Mouse (Mus musculus): ENCODE measurements around the gene Tnni3. TPM values are rescaled to one million over a fixed set of nuclear protein-coding genes. Genes with fewer than 3 reads are reported as not detected.

Gene Tnni3
- total RNA-seq, 2 experiments from 2014 or later, result 5.1 TPM; not detected in 1

DNA sequence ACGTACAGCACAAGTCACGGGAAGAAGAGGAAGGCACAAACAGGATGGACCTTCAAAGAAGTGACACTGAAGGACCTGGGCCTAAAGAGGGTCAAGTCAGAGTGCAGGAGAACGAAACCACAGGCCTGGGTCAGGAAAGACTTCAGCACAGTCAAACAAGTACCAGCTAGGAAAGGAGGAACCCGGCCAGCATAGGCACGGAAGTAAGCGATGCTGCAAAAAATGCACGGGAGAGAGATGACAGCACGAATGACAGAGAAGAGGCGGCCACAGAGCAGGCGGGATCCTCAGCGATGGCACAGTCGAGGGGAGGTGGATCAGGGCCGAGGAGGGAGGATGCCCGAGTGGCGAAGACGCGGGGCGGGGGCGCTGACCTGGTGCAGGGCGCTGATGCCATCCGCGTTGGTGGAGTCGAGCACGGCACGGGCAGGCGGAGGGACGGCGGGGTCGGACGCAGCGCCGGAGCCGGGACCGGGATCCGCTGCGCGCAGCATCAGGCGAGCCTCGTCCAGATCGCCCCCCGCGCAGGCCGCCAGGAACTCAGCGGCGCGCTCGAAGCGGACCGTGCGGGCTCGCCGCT lies 23.0 kb downstream of the Tnni3 start:
- peak; percentile 22 for ATAC-seq (ENCODE audit: poor library complexity, severe bottlenecking)

DNA sequence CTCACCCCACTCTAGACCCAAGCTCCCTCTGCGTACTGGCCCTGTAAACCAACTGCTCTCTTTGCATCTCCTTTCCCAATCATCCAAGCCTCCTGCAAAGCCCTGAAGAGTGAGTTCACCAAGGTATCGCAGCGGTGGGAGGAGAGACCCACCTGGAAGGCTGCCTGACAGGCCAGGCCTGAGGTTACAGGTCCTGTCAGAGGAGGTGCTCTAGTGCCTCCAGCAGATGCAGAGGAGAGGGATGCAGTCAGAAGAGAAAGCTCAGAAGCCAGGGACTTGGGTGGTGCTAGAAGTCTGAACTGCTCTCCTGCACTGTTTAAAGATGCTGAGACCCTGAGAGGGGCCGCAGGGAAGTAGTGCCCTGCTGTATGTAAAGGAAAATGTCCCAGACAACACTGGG lies 25.0 kb downstream of the Tnni3 start:
- no peak for ATAC-seq (ENCODE audit: poor library complexity, severe bottlenecking)

DNA sequence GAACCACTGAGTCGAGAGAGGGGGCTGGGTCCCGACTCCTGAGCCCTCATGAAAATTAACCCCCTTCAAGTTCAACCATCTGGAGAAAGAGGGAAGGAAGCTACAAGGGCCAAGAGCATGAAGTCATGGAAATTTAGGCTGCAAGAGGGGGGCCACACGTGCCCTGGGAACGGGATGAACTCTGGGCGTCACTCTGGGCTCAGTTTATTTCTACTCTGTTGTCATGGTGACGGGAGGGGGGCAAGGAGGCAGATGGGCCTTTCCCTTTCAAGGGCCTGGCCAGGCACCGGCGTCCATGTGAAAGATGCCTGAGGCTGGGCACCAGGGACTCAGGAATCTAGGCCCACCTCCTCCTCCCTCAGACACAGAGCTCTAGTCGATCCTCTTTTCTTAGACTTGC lies 25.8 kb downstream of the Tnni3 start:
- no peak for ATAC-seq (ENCODE audit: poor library complexity, severe bottlenecking)

DNA sequence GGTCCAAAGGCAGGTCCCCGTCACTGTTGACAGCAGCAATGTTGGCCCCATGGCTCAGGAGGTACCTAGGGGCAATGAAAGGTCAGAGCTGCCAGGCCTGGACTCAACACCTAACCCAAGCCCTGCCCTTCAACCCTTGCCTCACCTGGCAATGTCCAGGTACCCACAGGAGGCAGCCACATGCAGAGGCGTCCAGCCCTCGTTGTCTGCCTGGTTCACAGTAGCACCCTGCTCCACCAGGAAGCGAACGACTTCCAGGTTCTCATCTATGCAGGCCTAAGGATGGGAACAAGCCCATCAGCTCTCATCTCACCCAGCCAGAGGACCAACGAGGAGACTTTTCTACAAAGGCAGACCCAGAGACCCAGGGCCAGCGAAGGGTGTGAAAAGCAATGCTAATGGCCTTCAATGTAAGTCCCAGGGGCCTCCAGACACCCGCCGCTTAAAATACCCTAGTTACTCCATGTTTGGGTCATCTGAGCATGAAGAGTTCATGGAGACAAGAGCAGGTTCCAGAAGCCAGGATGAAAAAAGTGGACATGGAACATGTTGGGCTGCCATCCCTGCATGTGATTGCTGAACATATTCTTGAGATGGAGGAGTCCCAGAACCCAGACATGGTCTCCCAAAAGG lies 26.6 kb downstream of the Tnni3 start:
- ATAC-seq (ENCODE audit: poor library complexity, severe bottlenecking), result no peak

DNA sequence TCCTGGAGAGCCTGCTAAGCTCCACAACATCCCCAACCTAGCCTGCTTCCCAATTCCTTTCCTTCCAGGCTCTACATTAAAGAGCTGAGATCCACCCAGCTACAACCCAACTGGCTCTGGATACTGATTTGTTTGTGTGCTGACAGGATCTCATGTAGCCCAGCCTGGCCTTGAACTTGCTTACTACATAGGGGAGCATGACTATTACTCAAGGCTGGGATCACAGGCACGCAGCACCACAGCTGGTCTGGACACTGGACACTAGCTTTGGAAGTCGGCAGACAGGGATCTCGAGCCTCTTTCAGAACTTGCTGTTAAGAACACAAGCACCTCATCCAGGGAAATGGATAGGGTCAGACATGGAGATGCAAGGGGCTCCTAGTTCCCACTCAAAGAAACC lies 27.6 kb downstream of the Tnni3 start:
- ATAC-seq (ENCODE audit: poor library complexity, severe bottlenecking), result no peak

DNA sequence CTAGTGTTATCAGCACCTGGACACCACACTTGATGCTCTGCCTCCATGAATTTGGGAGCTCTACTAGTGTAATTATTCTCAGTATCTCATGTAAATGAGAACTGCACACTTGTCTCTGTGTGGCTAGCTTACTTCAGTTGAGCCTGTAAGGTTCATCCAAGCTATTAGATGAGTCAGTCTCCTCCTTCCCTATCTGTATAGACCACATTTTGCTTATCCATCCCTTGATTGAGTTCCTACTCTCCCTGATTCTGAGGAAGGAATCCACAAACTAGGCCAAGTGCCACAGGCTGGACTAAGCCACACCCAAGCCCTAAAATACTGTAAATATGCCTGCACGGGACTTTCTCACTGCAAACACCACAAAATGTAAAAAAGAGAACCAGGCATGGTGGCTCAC lies 30.0 kb downstream of the Tnni3 start:
- ATAC-seq (ENCODE audit: poor library complexity, severe bottlenecking), result no peak

DNA sequence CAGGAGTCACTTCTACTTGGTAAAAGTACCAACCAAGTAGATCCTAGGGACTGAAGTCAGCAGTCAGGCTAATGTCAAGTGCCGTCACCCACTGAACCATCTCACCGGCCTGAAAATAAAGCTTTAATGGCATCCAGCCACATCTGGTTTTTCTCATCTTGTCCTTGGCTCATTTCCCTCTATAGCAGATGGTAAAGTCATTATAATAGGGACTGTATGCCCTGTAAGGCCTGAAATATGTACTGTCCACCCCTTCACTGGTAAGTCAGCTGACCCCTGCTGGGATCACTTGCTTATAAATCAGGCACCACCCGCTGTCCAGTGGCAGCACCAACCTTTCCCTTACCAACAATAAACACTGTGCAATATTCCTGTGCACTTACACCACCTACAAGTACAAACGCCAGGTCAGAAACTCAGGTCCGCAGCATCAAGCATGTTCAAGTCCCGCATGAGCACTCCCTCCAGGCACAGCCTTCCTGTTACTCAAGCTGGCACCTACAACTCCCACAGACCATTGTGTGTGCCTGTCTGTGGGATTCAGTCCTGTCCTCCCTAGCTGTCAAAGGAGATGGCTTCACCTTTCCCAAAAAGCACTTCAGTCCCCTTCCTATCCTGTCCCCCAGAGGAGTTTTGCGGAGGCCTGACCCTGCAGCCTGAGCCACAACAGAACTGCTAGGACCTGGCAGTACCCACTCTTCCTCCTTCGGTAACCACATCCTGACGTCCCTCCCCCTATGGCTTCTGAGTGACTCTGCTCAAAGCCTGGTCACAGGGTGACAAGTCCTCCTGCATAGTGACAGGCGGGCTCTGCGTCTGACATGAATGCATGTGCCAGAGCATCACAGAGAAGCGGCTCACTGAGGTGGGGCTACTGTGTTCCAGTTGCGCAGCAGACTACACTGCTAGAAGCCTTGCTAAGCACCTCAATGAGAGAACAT lies 31.5 kb downstream of the Tnni3 start:
- peak; percentile 99 for ATAC-seq (ENCODE audit: poor library complexity, severe bottlenecking)

DNA sequence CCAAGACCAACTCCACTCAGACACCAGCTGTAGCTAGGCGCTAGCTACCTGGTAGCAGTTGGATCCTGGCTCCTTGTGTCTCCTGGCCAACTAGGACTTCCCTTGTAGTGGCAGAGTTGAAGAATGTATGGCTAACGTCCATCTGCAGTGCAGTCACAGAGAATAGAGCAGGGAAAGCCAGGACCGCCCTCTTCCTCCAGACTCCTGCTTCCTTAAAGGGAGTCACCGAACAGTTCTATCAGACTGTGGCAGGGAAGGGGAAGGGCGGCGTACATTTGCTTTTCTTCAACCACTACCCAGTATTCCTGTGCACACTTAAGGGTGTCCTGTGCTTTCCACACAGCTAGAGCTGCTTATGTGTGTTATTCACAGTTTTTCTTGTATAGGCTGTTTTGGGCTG lies 32.7 kb downstream of the Tnni3 start:
- ATAC-seq (ENCODE audit: poor library complexity, severe bottlenecking), result no peak

DNA sequence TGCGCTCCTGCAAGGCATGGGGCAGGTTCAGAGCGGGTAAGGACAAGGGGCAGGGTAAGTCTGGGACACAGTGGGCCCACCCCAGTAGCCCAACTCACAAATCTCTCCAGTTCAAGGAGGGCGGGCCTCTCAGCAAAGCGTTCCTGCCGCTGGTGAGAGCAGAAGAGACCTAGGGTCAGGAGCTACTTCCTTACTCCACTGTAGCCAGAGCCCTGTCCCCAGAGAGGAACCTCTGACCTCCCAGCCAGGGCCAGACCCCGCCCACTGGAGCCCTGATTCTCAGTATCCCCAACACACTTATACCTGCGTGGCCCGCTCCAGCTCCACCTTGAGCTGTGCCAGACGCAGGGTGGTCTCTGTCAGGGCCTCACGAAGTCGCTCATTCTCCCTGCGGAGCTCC lies 41.7 kb downstream of the Tnni3 start:
- ATAC-seq (ENCODE audit: poor library complexity, severe bottlenecking), result no peak

DNA sequence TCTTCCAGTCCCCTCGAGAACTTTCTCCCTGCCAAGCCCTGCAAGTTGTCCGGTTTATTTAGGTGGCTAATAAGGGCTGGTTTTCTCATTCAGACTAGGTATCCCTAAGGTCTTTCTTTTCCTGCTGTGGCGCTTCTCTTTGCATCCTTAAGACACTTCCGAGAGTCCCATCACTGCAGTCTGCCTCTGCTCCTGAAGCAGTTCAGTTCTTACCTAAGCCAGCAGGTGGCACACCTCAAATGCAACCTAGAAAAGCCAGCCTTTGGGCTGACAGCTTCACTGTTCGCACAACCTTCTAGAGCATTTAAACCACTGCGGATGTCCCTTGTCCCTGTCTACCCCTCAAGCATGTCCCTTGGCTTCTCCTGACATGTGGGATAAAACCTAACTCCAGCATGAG lies 44.4 kb downstream of the Tnni3 start:
- peak; percentile 72 for ATAC-seq (ENCODE audit: poor library complexity, severe bottlenecking)

DNA sequence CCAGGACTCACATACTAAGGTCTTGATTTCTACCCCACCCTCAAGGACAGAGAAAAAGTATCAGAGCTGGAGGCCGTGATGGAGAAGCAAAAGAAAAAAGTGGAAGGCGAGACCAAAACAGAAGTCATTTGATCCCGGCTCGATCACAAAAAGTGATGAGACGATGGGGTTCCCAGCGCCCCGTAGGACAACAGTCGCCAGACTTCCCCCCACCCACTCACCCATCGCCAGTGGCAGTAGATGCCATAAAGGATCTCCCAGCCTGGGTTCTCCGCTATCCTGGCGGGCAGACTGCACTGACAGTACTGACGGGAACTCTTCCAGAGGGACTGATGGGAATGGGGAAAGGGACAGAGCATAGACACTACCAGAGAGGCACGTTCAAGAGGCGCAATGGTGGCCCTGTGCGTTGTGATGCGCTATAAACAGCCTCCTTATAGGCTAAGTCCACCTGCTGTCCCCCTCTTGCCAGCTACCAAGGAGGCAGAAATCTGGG lies 45.2 kb downstream of the Tnni3 start:
- ATAC-seq (ENCODE audit: poor library complexity, severe bottlenecking), result no peak

DNA sequence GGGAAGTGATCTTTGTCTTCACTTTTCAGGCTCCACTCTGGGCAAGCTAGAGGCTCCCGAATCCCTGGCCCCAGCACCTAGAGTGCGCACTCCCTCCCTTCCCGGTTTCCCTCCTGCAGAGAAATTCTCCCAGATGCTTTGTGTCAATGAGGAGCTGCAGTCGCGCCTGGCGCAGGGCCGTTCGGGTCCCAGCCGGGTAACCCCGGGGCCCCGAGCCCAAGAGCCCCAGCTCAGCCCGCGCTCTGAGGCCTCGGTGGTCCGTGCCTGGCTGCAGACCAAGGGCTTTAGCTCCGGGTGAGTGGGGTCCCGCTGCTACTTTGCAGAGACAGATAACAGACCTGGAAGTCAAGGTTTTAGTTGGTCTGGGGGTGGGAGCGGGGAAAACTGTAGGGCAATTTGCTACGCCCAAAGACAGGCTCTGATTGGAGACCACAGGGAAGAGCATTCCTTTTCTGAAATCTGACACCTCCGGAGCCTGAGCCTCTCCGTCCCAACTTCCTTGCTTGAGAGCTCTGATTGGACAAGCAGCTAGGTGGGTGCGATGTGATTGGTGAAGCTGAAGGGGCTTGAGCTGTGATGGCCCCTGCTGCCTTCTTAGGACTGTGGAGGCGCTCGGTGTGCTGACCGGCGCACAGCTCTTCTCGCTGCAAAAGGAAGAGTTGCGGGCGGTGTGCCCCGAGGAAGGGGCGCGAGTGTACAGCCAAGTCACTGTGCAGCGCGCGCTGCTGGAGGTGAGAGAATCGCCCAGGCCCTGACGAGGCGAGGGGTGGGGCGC lies 45.8 kb downstream of the Tnni3 start:
- peak; percentile 17; the same call in 1 of the 2 replicates for ATAC-seq (ENCODE audit: poor library complexity, severe bottlenecking)

DNA sequence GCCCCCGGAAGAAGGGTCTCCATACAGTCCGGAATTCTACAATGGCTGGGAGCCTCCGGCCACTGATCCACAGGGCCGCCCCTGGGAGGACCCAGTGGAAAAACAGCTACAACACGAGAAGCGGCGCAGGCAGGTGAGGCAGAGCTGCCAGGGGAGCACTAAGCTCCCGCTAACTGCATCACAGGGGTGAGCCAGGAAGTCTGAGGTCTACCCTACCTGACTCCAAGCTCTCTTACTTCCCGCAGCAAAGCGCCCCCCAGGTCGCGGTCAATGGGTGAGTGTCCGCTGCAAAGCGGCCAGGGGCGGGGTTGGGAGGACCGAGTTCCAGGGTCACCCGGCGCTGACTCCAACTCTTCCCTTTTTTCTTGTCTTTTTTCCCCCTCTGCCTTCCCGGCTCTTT lies 50.1 kb downstream of the Tnni3 start:
- no peak for ATAC-seq (ENCODE audit: poor library complexity, severe bottlenecking)

DNA sequence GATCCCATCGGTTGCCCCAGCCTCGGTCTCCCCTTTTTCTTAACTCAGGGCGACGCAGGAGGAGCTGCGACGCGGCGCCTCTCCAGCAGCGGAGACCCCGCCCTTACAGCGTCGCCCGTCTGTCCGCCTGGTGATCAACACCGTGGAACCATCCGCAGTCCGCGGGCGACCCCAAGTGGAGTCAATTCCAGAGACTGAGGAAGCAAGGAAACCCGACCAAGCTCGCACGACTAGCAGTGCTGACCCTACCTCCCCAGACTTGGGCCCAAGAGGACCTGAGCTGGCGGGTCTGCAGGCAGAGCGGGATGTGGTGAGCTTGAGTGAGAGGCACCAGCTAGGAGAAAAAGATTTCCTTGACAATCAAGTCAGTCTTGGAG lies 52.9 kb downstream of the Tnni3 start:
- ATAC-seq (ENCODE audit: poor library complexity, severe bottlenecking), result peak; percentile 43; the same call in 1 of the 2 replicates

DNA sequence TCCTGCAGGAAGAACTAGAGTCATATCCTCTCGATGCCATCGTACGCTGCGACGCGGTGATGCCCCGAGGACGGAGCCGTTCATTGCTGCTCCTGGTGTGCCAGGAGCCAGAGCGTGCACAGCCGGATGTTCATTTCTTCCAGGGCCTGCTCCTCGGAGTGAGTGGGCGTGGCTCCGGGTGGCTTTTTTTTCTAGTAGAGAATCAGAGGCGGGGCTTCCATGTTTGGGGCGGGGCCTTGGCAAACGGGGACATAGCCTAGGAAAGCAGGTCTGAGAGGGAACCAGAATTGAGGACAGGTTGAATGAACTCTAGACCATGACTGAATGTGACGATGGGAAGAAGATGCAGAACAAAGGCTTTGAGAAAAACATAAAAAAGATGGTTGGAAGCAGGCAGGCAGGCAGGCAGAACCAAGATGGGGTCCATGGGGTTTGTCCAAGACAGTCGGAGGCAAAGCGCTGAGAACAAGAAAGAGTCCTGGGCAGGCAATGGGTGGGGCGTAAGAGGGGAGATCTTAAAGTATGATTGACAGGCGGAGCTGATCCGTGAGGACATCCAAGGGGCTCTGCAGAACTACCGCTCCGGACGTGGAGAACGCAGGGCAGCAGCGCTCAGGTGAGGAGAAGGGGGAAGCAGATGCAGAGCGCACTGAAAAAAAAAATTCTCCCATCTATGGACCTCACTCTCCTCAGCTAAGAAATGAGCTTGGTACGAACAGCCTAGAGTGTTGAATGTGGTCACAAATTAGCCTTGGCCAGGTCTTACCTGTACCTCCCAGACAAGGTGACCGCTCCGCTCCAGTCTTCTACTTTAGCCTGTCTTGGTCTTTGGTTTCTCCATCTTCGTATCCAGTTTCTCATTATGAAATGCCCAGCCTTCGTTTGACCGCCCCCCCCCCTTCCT lies 53.5 kb downstream of the Tnni3 start:
- ATAC-seq (ENCODE audit: poor library complexity, severe bottlenecking), result 0 out of 2 replicates have a peak, but pooled peaks have one; percentile 10

Other genes with a start within 250 kb of the Tnni3 start
- gene Ncr1, start 186.5 kb downstream of the Tnni3 start, total RNA-seq (2015), result 12.5 and 18.9 TPM in 2 replicates
- 8.4 and 19.4 TPM in 2 replicates for gene Ncr1, start 186.5 kb downstream of the Tnni3 start, total RNA-seq (2017)
- 0.07 TPM in 1 of 2 replicates, not detected in the other for gene Gp6, start 126.5 kb downstream of the Tnni3 start, total RNA-seq (2015)
- gene Gp6, start 126.5 kb downstream of the Tnni3 start, total RNA-seq (2017), result 0.07 TPM in 1 of 2 replicates, not detected in the other
- 1.1 and 1.8 TPM in 2 replicates for gene Rdh13, start 78.6 kb downstream of the Tnni3 start, total RNA-seq (2015)
- 4.7 and 5.4 TPM in 2 replicates for gene Rdh13, start 78.6 kb downstream of the Tnni3 start, total RNA-seq (2017)
- gene Eps8l1, start 63.6 kb downstream of the Tnni3 start, total RNA-seq (2015), result 1.4 and 5.3 TPM in 2 replicates
- gene Eps8l1, start 63.6 kb downstream of the Tnni3 start, total RNA-seq (2017), result 4.5 and 5.1 TPM in 2 replicates
- 106 and 134 TPM in 2 replicates for gene Ppp1r12c, start 22.5 kb downstream of the Tnni3 start, total RNA-seq (2015)
- 146 and 169 TPM in 2 replicates for gene Ppp1r12c, start 22.5 kb downstream of the Tnni3 start, total RNA-seq (2017)
- gene Tnnt1, start 7.8 kb downstream of the Tnni3 start, total RNA-seq (2015), result 2.6 and 5.8 TPM in 2 replicates
- gene Tnnt1, start 7.8 kb downstream of the Tnni3 start, total RNA-seq (2017), result 8.6 and 13.4 TPM in 2 replicates
- 1.3 TPM in 2 replicates for gene Dnaaf3, start 8.2 kb upstream of the Tnni3 start, total RNA-seq (2015)
- 1.0 TPM in 2 replicates for gene Dnaaf3, start 8.2 kb upstream of the Tnni3 start, total RNA-seq (2017)
- not detected in 2 replicates for gene Syt5, start 23.3 kb upstream of the Tnni3 start, total RNA-seq (2015)
- not detected in 2 replicates for gene Syt5, start 23.3 kb upstream of the Tnni3 start, total RNA-seq (2017)
- gene Ptprh, start 79.8 kb upstream of the Tnni3 start, total RNA-seq (2015), result not detected in 2 replicates
- not detected in 2 replicates for gene Ptprh, start 79.8 kb upstream of the Tnni3 start, total RNA-seq (2017)
- 8.9 and 10.7 TPM in 2 replicates for gene Tmem86b, start 107.2 kb upstream of the Tnni3 start, total RNA-seq (2015)
- 13.6 and 22.1 TPM in 2 replicates for gene Tmem86b, start 107.2 kb upstream of the Tnni3 start, total RNA-seq (2017)
- gene Ppp6r1, start 134.8 kb upstream of the Tnni3 start, total RNA-seq (2015), result 71.1 and 72.6 TPM in 2 replicates
- gene Ppp6r1, start 134.8 kb upstream of the Tnni3 start, total RNA-seq (2017), result 85.6 and 101 TPM in 2 replicates
- gene Hspbp1, start 160.8 kb upstream of the Tnni3 start, total RNA-seq (2015), result 12.7 and 16.9 TPM in 2 replicates
- gene Hspbp1, start 160.8 kb upstream of the Tnni3 start, total RNA-seq (2017), result 9.8 and 15.3 TPM in 2 replicates
- not detected in 2 replicates for gene Brsk1, start 166.4 kb upstream of the Tnni3 start, total RNA-seq (2015)
- gene Brsk1, start 166.4 kb upstream of the Tnni3 start, total RNA-seq (2017), result not detected in 2 replicates
- 11.4 and 13.3 TPM in 2 replicates for gene Tmem150b, start 201.0 kb upstream of the Tnni3 start, total RNA-seq (2015)
- 15.5 and 18.0 TPM in 2 replicates for gene Tmem150b, start 201.0 kb upstream of the Tnni3 start, total RNA-seq (2017)
- gene Kmt5c, start 215.9 kb upstream of the Tnni3 start, total RNA-seq (2015), result 32.4 and 38.4 TPM in 2 replicates
- 44.2 and 58.2 TPM in 2 replicates for gene Kmt5c, start 215.9 kb upstream of the Tnni3 start, total RNA-seq (2017)
- 29.5 and 32.4 TPM in 2 replicates for gene Cox6b2, start 228.9 kb upstream of the Tnni3 start, total RNA-seq (2015)
- 20.5 and 24.8 TPM in 2 replicates for gene Cox6b2, start 228.9 kb upstream of the Tnni3 start, total RNA-seq (2017)
- gene Fam71e2, start 247.1 kb upstream of the Tnni3 start, total RNA-seq (2015), result not detected in 2 replicates
- not detected in 2 replicates for gene Fam71e2, start 247.1 kb upstream of the Tnni3 start, total RNA-seq (2017)